Mouse (Mus musculus) MEL (cell line): ENCODE data around the gene 1700025G04Rik. TPM values are rescaled to one million over a fixed set of nuclear protein-coding genes. Genes with fewer than 3 reads are reported as not detected.
"Not testable (repeated sequence)": the region's sequence is repeated elsewhere in the genome, so short reads cannot be mapped to it uniquely, and the experiment has no call there.

Source experiments
- DNase-seq: peaks from one replicate; pipeline ENCODE4 v3.0.0; 2011; ENCODE audit warnings: low read depth, low spot score
- H3K27ac ChIP-seq: 2 replicates; pipeline ENCODE4 v1.5.1; 2012; ENCODE audit warnings: low read depth, mild to moderate bottlenecking, control low read depth, low read length, moderate library complexity; ENCODE audit not compliant: control insufficient read depth
- H3K27me3 ChIP-seq, 2 experiments: fragments of 150-350 bp in 1 of 2; sonication (generic) in 1 of 2; 2 replicates each; pipeline ENCODE4 v1.6.1; 2012; ENCODE audit warnings: low read length in 2 of 2, mild to moderate bottlenecking in 2 of 2, improper control_type of control experiment in 1 of 2, moderate library complexity in 1 of 2; ENCODE audit not compliant: insufficient read depth in 2 of 2, control insufficient read depth in 1 of 2
- H3K36me3 ChIP-seq, 2 experiments: 2 replicates each; pipeline ENCODE4 v1.6.1; 2012 to 2014; ENCODE audit warnings: low read length in 2 of 2, improper control_type of control experiment in 1 of 2, inconsistent platforms in 1 of 2, mild to moderate bottlenecking in 1 of 2; ENCODE audit not compliant: insufficient read depth in 2 of 2, control insufficient read depth in 1 of 2
- H3K4me1 ChIP-seq, 2 experiments: fragments of 150-350 bp in 1 of 2; sonication (generic) in 1 of 2; 2 replicates each; pipeline ENCODE4 v1.6.1; 2012; ENCODE audit warnings: low read length in 2 of 2, improper control_type of control experiment in 1 of 2, mild to moderate bottlenecking in 1 of 2; ENCODE audit not compliant: insufficient read depth in 2 of 2, control insufficient read depth in 1 of 2
- H3K4me3 ChIP-seq, 2 experiments: fragments of 150-350 bp in 1 of 2; sonication (generic) in 1 of 2; 2 replicates each; pipeline ENCODE4 v1.5.1; 2012; ENCODE audit warnings: low read depth in 2 of 2, low read length in 2 of 2, mild to moderate bottlenecking in 2 of 2, moderate library complexity in 2 of 2, control low read depth in 1 of 2, improper control_type of control experiment in 1 of 2; ENCODE audit not compliant: control insufficient read depth in 1 of 2, insufficient read depth in 1 of 2
- H3K79me2 ChIP-seq: 2 replicates; pipeline ENCODE4 v1.6.1; 2012; ENCODE audit warnings: mild to moderate bottlenecking, low read length, moderate library complexity; ENCODE audit not compliant: control insufficient read depth, poor library complexity, insufficient read depth
- H3K9ac ChIP-seq: 2 replicates; pipeline ENCODE4 v1.6.1; 2012; ENCODE audit warnings: low read depth, mild to moderate bottlenecking, control low read depth, low read length, moderate library complexity; ENCODE audit not compliant: control insufficient read depth, poor library complexity, severe bottlenecking
- H3K9me3 ChIP-seq: fragments of 150-350 bp; sonication (generic); replicated peaks from 2 replicates; pipeline ENCODE4 v1.6.1; 2012; ENCODE audit warnings: mild to moderate bottlenecking, low read length, improper control_type of control experiment, moderate library complexity; ENCODE audit not compliant: insufficient read depth
- E2F4 ChIP-seq: IDR thresholded peaks from 2 replicates; pipeline ENCODE4 v1.6.1; 2011; ENCODE audit warnings: low read depth, low read length, improper control_type of control experiment, borderline replicate concordance
- ETS1 ChIP-seq: IDR thresholded peaks from 2 replicates; pipeline ENCODE4 v1.6.1; 2012; ENCODE audit warnings: low read depth, mild to moderate bottlenecking, inconsistent platforms, low read length, improper control_type of control experiment, moderate library complexity
- GATA1 ChIP-seq: IDR thresholded peaks from 2 replicates; pipeline ENCODE4 v1.6.1; 2011; ENCODE audit warnings: low read depth, low read length, improper control_type of control experiment
- JUND ChIP-seq: IDR thresholded peaks from 2 replicates; pipeline ENCODE4 v1.6.1; 2011; ENCODE audit warnings: low read depth, mild to moderate bottlenecking, improper control_type of control experiment, low read length
- KAT2A ChIP-seq: conservative IDR thresholded peaks from 2 replicates; pipeline ENCODE4 v1.6.1; 2012; ENCODE audit warnings: low read depth, low read length, improper control_type of control experiment, inconsistent platforms
- MAX ChIP-seq: IDR thresholded peaks from 2 replicates; pipeline ENCODE4 v1.6.1; 2011; ENCODE audit warnings: low read length, improper control_type of control experiment
- MAZ ChIP-seq: IDR thresholded peaks from 2 replicates; pipeline ENCODE4 v1.6.1; 2012; ENCODE audit warnings: low read depth, mild to moderate bottlenecking, inconsistent platforms, low read length, improper control_type of control experiment
- MEF2A ChIP-seq: IDR thresholded peaks from 2 replicates; pipeline ENCODE4 v1.6.1; 2014; ENCODE audit warnings: low read depth, mild to moderate bottlenecking, inconsistent platforms, low read length, improper control_type of control experiment; ENCODE audit not compliant: poor library complexity, insufficient replicate concordance, severe bottlenecking; ENCODE audit errors: extremely low read depth
- MXI1 ChIP-seq: IDR thresholded peaks from 2 replicates; pipeline ENCODE4 v1.6.1; 2011; ENCODE audit warnings: mild to moderate bottlenecking, low read depth, low read length, improper control_type of control experiment
- NRF1 ChIP-seq: IDR thresholded peaks from 2 replicates; pipeline ENCODE4 v1.6.1; 2014; ENCODE audit warnings: low read depth, mild to moderate bottlenecking, inconsistent platforms, low read length, improper control_type of control experiment, moderate library complexity; ENCODE audit not compliant: poor library complexity, insufficient read depth, severe bottlenecking
- POLR2A ChIP-seq, 2 experiments: IDR thresholded peaks; 2 replicates each; pipeline ENCODE4 v1.6.1; 2011 to 2012; ENCODE audit warnings: low read length in 2 of 2, mild to moderate bottlenecking in 2 of 2, control low read depth in 1 of 2, improper control_type of control experiment in 1 of 2, low read depth in 1 of 2, moderate library complexity in 1 of 2; ENCODE audit not compliant: control insufficient read depth in 1 of 2, insufficient read depth in 1 of 2, poor library complexity in 1 of 2
- POLR2AphosphoS2 ChIP-seq: IDR thresholded peaks from 2 replicates; pipeline ENCODE4 v1.6.1; 2011; ENCODE audit warnings: low read length, improper control_type of control experiment
- RCOR1 ChIP-seq: IDR thresholded peaks from 2 replicates; pipeline ENCODE4 v1.6.1; 2012; ENCODE audit warnings: low read depth, mild to moderate bottlenecking, inconsistent platforms, low read length, improper control_type of control experiment
- SIN3A ChIP-seq: IDR thresholded peaks from 2 replicates; pipeline ENCODE4 v1.6.1; 2012; ENCODE audit warnings: low read length, improper control_type of control experiment, inconsistent platforms
- TBP ChIP-seq: IDR thresholded peaks from 2 replicates; pipeline ENCODE4 v1.8.0; 2011; ENCODE audit warnings: low read depth, low read length, improper control_type of control experiment
- UBTF ChIP-seq: IDR thresholded peaks from 2 replicates; pipeline ENCODE4 v1.6.1; 2012; ENCODE audit warnings: low read depth, mild to moderate bottlenecking, inconsistent platforms, low read length, improper control_type of control experiment, moderate library complexity, borderline replicate concordance; ENCODE audit not compliant: insufficient read depth
- USF1 ChIP-seq: IDR thresholded peaks from 2 replicates; pipeline ENCODE4 v1.6.1; 2014; ENCODE audit warnings: low read depth, mild to moderate bottlenecking, inconsistent platforms, low read length, improper control_type of control experiment, moderate library complexity
- ZKSCAN1 ChIP-seq: IDR thresholded peaks from 2 replicates; pipeline ENCODE4 v1.6.1; 2012; ENCODE audit warnings: low read depth, mild to moderate bottlenecking, inconsistent platforms, low read length, improper control_type of control experiment, moderate library complexity
- ZMIZ1 ChIP-seq: IDR thresholded peaks from 2 replicates; pipeline ENCODE4 v1.6.1; 2012; ENCODE audit warnings: low read depth, mild to moderate bottlenecking, inconsistent platforms, low read length, improper control_type of control experiment, moderate library complexity
- polyA plus RNA-seq, 2 experiments: library from polyadenylated mRNA; stranded (reverse) in 1 of 2; unstranded in 1 of 2; fragments of >175 nt in 1 of 2; fragments of >200 nt in 1 of 2; gene quantifications; 2 replicates each; pipeline versions ENCODE4 v1.2.1 to v1.2.4; 2012; ENCODE audit warnings: low replicate concordance in 2 of 2, low read depth in 1 of 2; ENCODE audit not compliant: insufficient read length in 2 of 2, insufficient read depth in 1 of 2, missing spikeins in 1 of 2
- total RNA-seq: library from RNA; depleted of rRNA; stranded (reverse); fragments of 300-350 nt; gene quantifications from 2 replicates; pipeline ENCODE4 v1.2.3, GENCODE M21; 2012

1700025G04Rik gene
- total and polyA plus RNA-seq, 3 experiments = 0.04 to 0.91 TPM; not detected in 1

- Histone ChIP-seq H3K27ac (no peak overlapping the region), H3K9me3 (no peaks in the 10 kb centered on the region), H3K4me3 (no peak overlapping the region), H3K27me3 (peaks cover 0 to 5% of the 10 kb centered on the region in 2 experiments; a peak in 1 of 4 replicates), H3K79me2 (no peaks in the 10 kb centered on the region), H3K9ac (no peak overlapping the region), H3K4me1 (no peaks in the 10 kb centered on the region), H3K36me3 (no peaks in the 10 kb centered on the region)
- DNase-seq = no peak
- TF ChIP-seq ZMIZ1 = no peak
- no peak for TF ChIP-seq POLR2A (IDR thresholded peaks at IDR 0.05; ENCODE audit: control insufficient read depth in 1 of 2, insufficient read depth in 1 of 2, low read depth in 1 of 2, low read length in 2 of 2, poor library complexity in 1 of 2)
- no peak for TF ChIP-seq JUND
Observed at GRCm38 (mm10) chr1:151845252-151845832, 244.6 kb downstream of the 1700025G04Rik start.

GRCm38 (mm10) chr1:151840345-151840744 is 249.6 kb downstream of the 1700025G04Rik start:
- H3K4me1 ChIP-seq, H3K36me3 ChIP-seq, H3K27ac ChIP-seq, H3K9me3 ChIP-seq, H3K79me2 ChIP-seq, H3K4me3 ChIP-seq, H3K27me3 ChIP-seq, H3K9ac ChIP-seq, DNase-seq: not testable (repeated sequence)
- peak; percentile 61; the same call in 1 of the 2 replicates for TF ChIP-seq GATA1

GRCm38 (mm10) chr1:151835261-151835660 is 254.7 kb downstream of the 1700025G04Rik start:
- TF ChIP-seq SIN3A (no peak), MXI1 (no peak), POLR2AphosphoS2 (no peak), TBP (no peak), USF1 (no peak), NRF1 (no peak), MAX (no peak), ZKSCAN1 (no peak), UBTF (no peak), KAT2A (no peak), MAZ (no peak), RCOR1 (no peak), GATA1 (no peak), MEF2A (no peak), E2F4 (no peak), ETS1 (no peak)

More at GRCm38 (mm10) chr1:151835261-151835660, 254.7 kb downstream of the 1700025G04Rik start:
- H3K27me3 ChIP-seq = no peaks in the 10 kb centered on the region; a peak in 2 of 4 replicates
- H3K4me3 ChIP-seq = no peak overlapping the region
- no peaks in the 10 kb centered on the region for H3K4me1 ChIP-seq
- H3K36me3 ChIP-seq = no peaks in the 10 kb centered on the region
- no peak for DNase-seq
- no peak overlapping the region for H3K27ac ChIP-seq
- H3K9me3 ChIP-seq = no peaks in the 10 kb centered on the region
- H3K79me2 ChIP-seq = no peaks in the 10 kb centered on the region
- H3K9ac ChIP-seq = no peak overlapping the region
